Mouse (Mus musculus): ENCODE measurements around the gene Fam83e.

Gene Fam83e

DNA sequence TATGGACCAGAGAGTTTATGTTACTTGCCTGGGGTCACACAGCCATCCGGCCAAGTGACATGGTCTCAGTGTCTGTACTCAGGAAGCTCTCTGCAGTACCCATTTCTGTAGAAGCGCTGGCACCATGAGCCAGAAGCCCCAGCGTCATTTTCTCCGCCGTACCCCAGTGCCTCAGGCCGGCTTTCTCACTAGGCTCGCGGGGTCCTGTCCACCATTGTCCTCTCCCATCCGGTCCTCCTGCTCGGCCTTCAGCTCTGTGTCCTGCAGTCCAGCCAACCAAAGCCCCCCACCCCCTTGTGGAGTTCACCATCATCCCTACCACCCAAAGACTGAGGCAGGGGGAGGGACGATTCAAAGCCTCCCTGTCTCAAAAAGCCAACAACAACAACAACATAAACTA is 19.4 kb upstream of the Fam83e start:
- DNase-seq (ENCODE audit: low spot score) = no peak

DNA sequence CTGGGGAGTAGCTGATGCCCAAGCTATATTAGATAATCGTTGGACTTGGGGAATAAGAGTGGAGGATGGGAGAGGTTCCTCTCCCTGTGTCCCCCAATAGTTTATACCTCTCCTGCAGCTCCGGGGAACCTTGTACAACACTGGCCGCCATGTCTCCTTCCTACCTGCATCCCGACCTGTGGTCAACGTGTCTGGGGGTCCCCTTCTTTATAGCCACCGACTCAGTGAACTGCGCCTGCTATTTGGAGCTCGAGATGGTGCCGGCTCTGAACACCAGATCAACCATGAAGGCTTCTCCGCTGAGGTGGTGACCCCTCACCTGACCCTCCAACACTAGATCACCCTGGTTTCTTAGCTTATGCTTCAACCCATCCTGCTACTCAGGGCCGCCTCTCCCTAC is 18.7 kb upstream of the Fam83e start:
- no peak for DNase-seq (ENCODE audit: low spot score)

DNA sequence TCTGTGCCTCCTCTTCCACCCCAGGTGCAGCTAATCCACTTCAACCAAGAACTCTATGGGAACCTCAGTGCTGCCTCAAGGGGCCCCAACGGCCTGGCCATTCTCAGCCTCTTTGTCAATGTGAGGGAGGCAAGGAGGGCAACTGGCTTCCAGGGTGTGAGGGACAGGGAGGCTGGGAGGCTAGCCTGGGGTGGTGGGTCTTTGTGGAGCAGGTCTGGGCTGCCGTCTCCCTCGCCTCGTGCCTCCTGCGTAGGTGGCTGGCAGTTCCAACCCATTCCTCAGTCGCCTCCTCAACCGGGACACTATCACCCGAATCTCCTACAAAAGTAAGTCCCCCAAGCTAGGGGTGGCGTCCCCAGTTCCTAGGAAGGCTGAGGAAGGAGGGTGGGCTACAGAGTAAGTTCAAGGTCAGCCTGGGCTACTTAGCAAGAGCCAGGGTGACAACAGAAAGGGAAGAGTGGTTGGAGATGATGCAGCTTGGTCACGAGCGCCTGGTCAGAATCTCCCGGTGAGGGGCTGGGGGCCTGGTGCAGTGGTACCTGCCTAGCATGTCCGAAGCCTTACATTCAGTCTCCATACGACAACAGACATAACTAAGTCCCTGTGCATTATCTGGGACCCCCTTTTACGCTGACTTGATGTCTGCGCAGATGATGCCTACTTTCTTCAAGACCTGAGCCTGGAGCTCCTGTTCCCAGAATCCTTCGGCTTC is 18.0 kb upstream of the Fam83e start:
- DNase-seq (ENCODE audit: low spot score) = no peak

DNA sequence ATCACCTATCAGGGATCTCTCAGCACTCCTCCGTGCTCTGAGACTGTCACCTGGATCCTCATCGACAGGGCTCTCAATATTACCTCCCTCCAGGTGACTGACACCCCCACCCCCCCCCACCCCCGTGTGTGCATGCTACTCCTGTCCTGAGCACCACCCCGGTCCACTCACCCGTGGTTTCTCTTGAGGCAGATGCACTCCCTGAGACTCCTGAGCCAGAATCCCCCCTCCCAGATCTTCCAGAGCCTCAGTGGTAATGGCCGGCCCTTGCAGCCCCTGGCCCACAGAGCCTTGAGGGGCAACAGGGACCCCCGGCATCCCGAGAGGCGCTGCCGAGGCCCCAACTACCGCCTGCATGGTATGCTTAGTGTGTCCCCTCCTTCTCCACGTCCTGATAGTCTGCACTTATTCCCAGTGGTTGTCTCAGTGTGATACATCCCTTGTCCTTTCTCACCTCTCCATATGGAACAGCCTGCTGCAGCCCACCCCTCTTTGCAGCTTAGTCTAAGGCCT is 17.4 kb upstream of the Fam83e start:
- DNase-seq (ENCODE audit: low spot score) = no peak

DNA sequence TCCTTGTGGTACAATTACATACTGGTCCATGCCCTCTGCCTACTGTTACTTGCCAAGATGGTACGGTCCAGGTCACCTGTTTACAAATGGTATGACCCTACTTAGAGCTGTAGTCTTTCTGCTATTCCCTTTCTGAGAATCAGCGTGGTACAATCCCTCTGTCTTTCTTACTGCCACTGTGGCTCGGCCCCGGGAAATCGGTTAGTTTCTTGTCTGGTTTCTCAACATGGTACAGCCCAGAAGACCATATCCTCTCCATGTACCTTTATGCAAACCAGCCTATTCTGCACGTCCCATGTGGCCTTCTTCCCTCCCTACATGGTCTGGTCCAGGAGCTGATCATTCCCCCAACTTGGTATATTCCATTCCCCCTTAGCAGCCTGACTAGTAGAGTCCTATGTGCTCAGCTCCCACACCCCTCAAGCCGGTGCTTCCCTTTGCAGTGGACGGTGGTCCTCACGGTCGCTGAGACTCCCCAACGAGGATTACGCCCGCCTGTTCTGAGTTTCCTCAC is 16.9 kb upstream of the Fam83e start:
- peak; percentile 57 for DNase-seq (ENCODE audit: low spot score)

DNA sequence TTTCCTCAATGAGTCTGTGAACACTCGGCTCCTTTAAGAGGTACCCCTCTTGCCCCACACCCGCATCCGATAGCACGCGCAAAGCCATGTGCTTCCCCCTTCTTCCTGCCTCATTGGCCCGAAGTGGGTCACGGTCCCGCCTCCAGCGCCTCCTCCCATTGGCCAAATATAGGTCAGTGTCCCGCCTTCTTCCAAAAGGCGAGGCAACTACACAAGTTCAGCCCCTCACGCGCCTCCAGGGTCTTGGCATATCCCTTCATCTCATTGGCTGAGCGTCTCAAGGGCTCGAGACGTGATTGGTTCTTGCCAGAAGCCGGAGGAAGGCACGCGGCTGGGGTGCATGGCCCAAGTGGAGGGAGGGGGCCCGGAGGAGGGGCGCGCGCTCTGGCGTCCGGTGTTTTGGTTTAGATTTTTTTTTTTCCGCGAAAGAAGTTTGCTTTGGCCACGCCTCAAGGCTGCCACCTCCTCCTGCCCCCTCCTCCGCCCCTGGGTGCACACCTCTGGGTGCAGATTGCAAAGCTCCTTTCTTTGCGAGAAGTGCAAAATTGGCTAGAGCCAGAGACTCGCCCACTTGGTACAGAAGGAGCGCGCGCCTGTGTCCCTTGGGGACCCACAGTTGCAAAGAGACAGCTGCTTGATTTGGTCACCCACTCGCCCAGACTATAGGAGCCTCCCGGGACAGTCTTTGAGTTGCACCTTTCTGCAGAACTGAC is 16.1 kb upstream of the Fam83e start, which contains the start of gene Dbp:
TSS of gene Dbp (plus strand) at position 359 of the 713 bp plus-strand sequence.
- peak; percentile 97 for DNase-seq (ENCODE audit: low spot score)

DNA sequence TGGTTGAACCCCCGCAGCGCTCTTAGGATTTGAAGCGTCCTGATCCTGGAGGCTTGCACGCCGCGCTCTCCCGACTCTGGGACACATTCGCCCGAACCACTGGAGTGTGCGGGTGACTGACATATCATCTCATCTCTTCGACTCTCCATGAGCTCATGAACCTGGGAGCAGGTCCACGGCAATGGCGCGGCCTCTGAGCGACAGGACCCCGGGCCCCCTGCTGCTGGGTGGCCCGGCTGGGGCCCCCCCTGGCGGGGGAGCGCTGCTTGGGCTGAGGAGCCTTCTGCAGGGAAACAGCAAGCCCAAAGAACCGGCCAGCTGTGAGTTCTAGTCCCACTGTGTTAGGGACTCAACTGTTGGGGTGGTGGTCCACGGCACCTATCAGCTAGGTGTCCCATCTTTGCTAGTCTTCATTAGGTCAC is 15.6 kb upstream of the Fam83e start:
- no peak for DNase-seq (ENCODE audit: low spot score)

DNA sequence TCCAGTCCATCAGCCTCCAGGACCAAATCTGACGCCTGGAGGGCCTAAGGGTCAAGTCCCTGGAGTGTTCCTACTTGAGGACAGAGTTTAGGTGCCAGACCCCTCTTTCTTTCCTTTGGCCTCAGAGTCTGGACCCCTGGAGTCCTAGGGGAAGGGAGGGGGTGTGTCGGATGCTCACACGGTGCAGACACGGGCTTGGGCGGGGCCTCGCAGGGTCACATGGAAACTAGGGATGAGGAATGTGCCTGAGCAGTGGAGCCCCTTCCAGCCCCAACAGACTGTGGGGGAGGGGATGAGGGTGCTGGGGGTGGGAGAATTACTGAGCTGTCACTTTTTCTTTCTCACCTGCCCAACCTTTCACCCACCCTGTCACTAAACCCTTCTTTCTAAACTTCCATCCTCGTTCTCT is 15.1 kb upstream of the Fam83e start:
- peak; percentile 81 for DNase-seq (ENCODE audit: low spot score)

DNA sequence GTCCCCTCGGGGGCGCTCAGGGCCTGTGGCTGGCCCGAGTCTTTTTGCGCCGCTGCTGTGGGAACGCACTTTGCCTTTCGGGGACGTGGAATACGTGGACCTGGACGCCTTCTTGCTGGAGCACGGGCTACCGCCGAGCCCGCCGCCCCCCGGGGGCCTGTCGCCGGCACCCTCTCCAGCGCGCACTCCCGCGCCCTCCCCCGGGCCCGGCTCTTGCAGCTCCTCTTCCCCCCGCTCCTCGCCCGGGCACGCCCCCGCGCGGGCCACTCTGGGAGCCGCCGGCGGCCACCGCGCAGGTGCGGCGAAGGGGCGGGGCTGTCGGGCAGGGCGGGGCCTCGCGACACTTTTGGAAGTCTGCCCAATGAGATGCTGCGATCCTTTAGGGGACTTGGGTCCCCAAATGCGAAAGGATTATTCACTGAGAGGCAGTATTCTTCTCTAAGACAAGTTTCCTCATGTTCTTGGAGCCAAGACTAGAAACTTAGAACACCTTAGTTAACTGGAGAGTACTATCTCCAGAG is 14.2 kb upstream of the Fam83e start:
- DNase-seq (ENCODE audit: low spot score) = peak; percentile 92

DNA sequence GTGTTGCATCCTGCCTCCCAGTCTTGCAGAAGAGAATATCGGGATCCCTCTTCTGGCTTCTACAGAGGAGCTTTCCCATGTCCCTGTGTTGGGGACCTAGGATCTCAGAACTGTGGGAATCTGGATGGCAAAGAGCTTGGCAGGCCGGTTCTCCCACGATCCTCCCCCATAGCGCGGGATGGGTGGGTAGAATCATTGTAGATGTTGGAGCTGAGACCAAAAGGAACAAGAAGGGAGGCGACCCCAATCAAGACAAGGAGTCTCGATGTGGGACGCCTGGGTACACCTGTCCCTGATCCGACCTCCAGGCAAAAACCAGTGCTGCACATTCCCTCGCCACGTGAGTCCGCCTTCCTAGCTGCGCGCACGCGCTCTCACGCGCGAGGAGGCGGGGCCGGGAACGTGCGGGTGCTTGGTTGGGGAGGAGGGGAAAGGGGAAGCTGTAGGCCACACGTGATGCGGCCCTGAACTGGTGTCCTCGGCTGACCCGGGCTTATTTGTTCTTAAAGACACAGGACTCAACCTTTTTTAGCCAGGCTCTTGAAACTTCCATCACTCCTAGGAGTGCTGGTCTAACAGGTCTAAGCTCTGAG is 13.5 kb upstream of the Fam83e start:
- DNase-seq (ENCODE audit: low spot score) = peak; percentile 96

DNA sequence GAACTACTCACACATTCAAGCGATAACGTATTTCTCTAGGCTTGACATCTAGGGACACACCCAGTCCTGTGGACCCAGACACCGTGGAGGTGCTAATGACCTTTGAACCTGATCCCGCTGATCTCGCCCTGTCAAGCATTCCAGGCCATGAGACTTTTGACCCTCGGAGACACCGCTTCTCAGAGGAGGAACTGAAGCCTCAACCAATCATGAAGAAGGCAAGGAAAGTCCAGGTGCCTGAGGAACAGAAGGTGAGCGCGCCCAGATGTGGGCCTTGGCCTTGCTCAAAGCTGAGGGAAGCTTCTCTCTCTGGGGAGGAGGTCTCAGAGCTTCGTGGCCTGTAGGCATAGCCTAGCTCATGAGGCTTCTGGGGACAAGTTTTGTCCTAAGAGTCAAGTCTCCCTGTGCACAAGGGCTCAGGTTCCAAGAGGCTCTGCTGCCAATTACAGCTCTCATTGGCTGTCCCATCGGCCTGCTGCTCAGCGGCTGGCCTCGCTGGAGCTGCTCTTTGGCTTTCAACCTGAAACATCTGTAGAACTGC is 12.7 kb upstream of the Fam83e start:
- no peak for DNase-seq (ENCODE audit: low spot score)

DNA sequence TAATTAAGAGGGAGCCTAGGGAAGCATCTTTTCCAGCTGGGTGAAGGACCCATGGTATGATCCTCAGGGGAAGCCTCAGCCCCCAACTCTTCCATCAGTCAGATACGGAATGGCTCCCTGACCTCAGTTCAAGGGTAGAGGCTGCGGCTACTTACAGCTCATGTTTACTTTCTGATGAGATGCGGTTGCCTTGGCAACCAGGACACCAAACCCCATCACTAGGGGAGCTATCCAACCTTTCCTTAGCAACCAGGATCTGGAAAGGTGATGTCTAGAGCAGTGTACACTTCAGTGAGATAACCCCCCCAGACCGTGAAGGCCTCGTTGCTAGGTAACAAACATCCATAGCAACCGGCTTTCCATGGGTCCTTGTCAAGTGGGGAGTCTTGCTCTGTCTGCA is 12.0 kb upstream of the Fam83e start:
- no peak for DNase-seq (ENCODE audit: low spot score)

DNA sequence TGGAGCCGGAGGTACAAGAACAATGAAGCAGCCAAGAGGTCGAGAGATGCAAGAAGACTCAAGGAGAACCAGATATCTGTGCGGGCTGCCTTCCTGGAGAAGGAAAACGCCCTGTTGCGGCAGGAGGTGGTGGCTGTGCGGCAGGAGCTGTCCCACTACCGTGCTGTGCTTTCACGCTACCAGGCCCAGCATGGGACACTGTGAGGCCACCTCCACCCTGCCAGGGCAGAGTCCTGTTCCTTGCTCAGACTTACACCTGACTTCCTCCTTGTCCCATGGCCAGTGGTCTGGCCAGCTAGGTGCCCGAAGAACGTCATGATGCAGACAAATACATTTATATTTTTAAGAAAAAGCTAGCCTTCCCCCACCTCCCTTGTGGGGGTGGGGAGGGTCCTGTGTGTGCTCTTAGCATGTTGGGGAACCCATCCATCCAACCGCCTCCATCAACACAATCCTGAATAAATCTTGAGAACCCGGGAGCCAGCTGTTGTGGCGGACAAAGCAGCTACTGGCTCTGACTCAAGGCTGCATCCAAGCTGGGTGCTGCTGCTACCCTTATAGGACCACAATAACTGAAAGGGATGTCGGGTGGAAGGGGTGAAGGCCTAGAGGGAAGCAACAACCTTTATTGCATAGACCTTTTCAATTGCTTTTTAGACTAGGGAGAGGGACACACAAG is 11.2 kb upstream of the Fam83e start:
- DNase-seq (ENCODE audit: low spot score) = no peak

DNA sequence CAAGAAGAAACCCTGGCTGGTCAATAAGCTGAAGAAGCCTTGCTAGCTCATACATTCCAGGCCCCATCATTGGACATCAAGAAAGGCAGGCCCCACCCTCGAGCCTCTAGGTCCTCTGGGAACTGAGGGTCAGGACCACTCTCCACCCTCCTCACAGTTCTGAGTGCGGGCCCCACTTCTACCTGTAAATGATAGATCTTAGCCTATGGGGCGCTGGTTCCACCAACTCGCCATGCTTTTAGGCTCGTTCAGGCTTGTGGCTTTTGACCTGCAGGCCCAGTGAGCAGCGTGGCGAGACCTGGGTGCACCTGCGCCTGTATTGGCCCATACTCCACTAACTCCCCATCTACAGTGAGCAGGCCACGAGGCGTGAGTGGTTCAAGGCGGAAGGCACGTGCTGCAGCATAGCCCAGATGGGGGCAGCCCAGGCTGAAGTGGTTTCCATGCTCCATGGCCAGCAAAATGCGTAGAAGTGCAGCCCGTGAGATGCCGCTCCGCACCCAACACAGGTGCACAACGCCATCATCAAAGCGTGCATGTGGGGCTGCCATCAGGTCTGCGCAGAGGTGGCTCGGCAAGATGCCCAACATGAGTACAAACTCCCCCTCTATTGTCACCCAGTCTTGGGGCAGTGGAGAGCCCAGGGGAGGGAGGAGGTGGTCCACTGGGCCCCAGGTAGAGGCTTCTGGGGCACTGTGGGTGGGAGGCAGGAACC is 10.4 kb upstream of the Fam83e start:
- DNase-seq (ENCODE audit: low spot score) = no peak

DNA sequence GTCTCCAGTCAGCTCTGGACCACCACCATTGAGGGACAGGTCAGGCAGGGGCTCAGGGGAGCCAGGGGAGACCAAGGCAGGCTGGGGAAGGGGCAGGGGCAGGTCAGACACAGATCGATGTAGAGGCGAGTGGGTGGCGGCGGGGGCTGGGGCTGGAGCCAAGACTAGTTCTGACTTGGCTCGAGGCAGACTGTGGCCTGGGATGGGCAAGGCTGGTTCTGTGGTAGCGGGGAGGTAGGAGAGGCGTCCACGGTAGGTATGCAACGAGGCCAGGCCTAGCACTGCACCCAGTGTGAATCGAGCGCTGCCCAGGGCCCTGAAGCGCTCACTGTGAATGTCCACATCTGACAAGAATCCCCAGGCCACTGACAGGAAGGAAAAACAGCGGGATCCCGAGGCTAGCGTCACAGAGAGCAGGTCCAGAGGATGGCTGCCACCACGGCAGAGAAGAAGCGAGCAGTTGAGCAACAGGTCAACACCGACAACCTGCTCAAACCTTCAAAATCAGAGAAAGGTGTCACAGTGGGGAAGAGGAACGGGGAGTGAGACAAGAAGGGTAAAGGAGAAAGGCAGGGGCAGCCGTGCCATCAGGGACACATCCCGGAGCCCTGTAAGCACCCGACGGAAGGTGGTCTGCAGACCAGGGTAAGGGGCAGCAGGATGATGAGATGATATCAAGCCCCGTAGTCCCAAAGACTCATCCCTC is 9.5 kb upstream of the Fam83e start:
- DNase-seq (ENCODE audit: low spot score) = no peak

DNA sequence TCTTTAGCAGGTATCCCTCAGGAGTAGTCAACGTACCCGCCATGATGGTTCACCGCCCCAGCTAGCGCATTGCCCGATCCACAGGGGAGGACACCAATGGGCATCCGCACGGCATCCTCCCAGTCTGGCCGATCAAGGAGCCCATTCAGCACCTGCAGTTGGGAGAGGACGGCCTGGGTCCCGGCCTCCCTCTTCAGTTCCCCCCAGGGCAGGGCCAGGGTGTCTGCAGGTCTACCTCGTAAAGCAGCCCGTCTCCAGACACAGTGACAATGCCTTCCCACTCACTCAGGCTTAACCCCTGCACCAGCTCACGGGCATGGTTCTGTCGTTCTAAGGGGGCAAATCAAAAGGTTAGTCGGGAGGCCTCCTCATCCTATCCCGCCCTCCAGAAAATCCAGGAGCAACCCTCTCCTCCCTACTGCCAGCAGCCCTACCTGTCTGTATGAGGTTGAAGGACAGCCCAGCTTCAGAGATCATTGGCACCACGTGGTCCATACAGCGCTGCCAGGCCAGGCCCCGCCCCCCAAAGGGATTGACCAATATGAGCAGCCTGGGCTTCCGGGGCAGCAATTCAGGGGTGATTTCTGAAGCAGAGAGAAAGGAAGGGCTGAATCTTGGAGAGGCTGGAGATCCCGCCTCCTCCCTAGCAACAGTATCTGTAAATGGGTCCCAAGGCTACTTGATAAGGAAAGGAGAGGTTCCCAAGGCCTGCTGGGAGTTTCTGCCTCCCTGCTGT is 8.8 kb upstream of the Fam83e start:
- peak; percentile 76 for DNase-seq (ENCODE audit: low spot score)

DNA sequence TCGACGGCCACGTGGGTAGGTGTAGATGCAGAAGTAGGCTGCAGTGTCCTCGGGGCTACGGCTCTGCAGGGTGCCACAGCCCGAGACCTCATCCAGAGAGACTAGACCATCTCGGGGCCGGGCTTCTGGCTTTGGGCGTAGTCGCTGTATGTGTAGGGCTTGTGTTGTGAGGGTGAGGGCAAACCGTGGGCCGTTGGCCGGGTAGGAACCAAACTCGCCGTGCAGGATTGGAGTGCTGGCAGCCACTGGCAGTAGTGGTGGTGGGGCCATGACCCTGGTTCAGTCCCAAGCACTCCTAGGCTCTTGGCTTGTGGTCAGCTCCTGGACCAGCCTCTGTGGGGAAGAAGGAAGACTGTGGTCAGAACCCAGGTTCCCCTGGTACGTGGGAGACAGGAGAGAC is 7.6 kb upstream of the Fam83e start:
- DNase-seq (ENCODE audit: low spot score) = no peak

DNA sequence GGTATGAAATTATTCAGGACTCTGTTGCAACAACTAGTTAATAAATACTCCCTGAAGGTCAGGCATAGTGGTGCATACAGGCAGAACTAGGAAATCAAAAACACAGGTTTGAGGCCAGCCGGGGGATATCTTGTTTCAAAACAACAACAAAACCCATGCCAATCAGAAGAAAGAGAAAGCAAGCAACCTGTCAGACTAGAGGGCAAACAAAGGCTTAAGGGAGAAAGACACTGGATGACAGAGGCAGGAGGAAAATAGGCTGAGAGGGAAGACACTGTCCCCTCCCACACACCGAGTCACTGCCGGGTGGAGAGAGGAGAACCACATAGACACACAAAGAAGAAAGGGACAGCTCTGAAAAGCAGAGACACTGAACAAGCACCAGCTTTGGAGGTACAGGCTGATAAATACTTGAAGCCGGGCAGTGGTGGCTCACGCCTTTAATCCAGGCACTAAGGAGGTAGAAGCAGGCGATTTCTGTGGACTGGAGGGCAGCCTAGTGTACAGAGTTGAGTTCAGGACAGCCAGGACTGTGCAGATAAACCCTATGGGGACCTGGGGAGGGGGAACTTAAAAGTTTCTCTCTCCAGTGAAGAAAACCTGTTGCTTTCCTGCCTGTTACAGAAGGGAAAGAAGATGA is 7.0 kb upstream of the Fam83e start:
- DNase-seq (ENCODE audit: low spot score) = no peak

DNA sequence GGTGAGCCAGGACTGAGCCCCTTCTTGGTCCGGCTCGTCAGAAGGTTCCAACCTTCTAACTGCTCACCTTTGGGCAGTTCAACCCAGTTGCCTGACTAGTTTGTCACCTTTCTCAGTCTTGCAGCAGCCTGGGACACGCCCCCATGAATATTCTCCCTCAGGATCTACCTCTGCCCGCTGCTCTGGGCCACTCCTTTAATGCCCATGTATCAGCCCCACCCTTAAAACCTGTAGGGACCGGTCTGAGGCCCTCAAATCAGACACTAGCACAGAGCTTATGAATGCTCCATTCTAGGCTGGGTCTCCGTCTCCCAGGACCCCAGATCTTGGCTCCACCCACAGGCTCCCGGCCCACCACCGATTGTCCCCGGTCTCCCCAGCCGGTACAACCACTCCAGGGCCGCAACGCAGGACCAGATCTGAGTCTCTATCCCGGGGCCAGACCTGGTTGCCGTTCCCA is 6.4 kb upstream of the Fam83e start:
- DNase-seq (ENCODE audit: low spot score) = no peak

Data from ovary, postnatal 36 days (tissue).